Mouse (Mus musculus) urinary bladder, adult 2 months (tissue): ENCODE data around the gene Phf10. TPM values are rescaled to one million over a fixed set of nuclear protein-coding genes. Genes with fewer than 3 reads are reported as not detected.

Source experiments
- polyA plus RNA-seq: library from polyadenylated mRNA; depleted of rRNA; stranded (reverse); fragments of >200 nt; gene quantifications from 2 replicates; pipeline ENCODE4 v1.2.3, GENCODE M21; 2012; rRNA removed

The Phf10 gene
- polyA plus RNA-seq, 1 experiment, result 55.6 TPM

Other genes starting within 250 kb of the Phf10 start
- gene Wdr27, start 18.1 kb downstream of the Phf10 start, polyA plus RNA-seq, result 4.4 and 5.9 TPM in 2 replicates
- gene 1600012H06Rik, start 18.1 kb downstream of the Phf10 start, polyA plus RNA-seq, result 40.8 and 55.5 TPM in 2 replicates
- 16.5 and 23.8 TPM in 2 replicates for gene 9030025P20Rik, start 17.2 kb upstream of the Phf10 start, polyA plus RNA-seq
- gene Gm3417, start 17.5 kb upstream of the Phf10 start, polyA plus RNA-seq, result 0.18 TPM in 1 of 2 replicates, not detected in the other
- gene Gm3435, start 48.9 kb upstream of the Phf10 start, polyA plus RNA-seq, result 8.8 and 9.7 TPM in 2 replicates
- gene Ermard, start 79.9 kb upstream of the Phf10 start, polyA plus RNA-seq, result 84.8 and 102 TPM in 2 replicates
- 0.39 and 0.40 TPM in 2 replicates for gene Tcte3, start 80.2 kb upstream of the Phf10 start, polyA plus RNA-seq
- 4.0 and 5.0 TPM in 2 replicates for gene Gm3448, start 80.3 kb upstream of the Phf10 start, polyA plus RNA-seq